Mouse (Mus musculus) WW6 (cell line): ENCODE measurements around the gene Cpeb2.

Source experiments
- DNase-seq: peaks from one replicate; pipeline ENCODE4 v3.0.0-alpha.2; 2013; ENCODE audit warnings: low read depth, low spot score

Gene Cpeb2

DNA sequence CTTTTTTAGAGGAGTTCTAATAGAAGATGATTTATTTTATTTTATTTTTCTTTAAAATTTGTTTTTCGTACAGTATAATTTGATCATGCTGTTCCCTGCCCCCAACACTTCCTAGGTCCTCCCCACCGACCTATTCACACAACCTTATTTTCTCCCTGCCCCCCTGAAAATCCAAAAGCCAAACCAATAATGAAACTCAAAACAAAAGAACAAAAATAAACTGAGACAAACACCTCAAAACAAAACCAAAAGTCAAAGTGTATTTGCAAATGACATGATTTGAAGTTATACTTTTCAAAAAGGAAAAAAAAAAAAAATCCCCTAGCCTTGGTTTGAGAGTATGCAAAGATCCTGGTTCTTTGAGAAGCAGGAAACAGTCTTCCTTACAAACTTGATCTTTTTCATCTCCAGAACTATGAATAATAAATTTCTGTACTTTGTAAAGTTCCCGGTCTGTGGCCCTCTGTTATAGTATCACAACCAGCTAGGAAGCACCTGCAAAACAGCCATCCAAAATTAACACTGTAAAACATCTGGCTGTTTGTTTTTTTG, 91.4 kb downstream of the Cpeb2 start:
- no peak for DNase-seq

- DNase-seq = no peak
Observed at GRCm38 (mm10) chr5:43325561-43325960, 92.6 kb downstream of the Cpeb2 start.

- DNase-seq = no peak
Observed at GRCm38 (mm10) chr5:43328579-43328978, 95.6 kb downstream of the Cpeb2 start.

GRCm38 (mm10) chr5:43330260-43330659, 97.3 kb downstream of the Cpeb2 start:
- no peak for DNase-seq

GRCm38 (mm10) chr5:43334469-43334868, 101.5 kb downstream of the Cpeb2 start:
- no peak for DNase-seq

DNA sequence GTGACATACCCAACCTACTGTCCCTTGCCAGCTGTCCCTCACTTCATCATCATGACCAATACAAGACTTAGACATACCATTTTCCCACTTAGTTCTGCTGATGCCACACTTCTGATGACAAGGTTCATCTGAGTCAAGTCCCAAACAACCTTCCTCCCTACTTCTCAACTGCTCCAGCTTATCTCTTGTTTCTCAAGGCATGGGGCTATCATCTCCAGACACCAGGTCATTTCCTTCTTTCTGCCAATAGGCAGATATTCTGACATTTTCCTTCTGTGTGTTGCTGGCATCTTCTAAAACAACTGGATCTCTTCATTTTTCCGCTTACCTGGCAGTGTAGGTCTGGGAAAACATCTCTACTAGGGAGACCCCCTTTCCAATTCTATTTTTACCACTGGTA, 104.2 kb downstream of the Cpeb2 start:
- DNase-seq = no peak

GRCm38 (mm10) chr5:43338771-43339475, 106.0 kb downstream of the Cpeb2 start:
- no peak for DNase-seq
